Mouse (Mus musculus) heart, embryonic 14.5 days (tissue): ENCODE data around the gene E130311K13Rik. TPM values are rescaled to one million over a fixed set of nuclear protein-coding genes. Genes with fewer than 3 reads are reported as not detected.

Experiments
- ATAC-seq: fragments of 200-750 bp; cut with Nextera tagmentation; 2 replicates; pipeline ENCODE4 v1.8.0; 2017; ENCODE audit warnings: low read depth, moderate TSS enrichment; ENCODE audit not compliant: insufficient number of reproducible peaks, insufficient read depth, low FRiP score
- H3K27ac ChIP-seq, 2 experiments: fragments of 200-500 bp in 1 of 2; fragments of 300-500 bp in 1 of 2; sonication (generic) in 1 of 2; replicated peaks in 1 of 2; 2 replicates each; pipeline ENCODE4 v1.5.1; 2012 to 2014; ENCODE audit warnings: low read depth in 2 of 2, low read length in 2 of 2, control low read depth in 1 of 2, mild to moderate bottlenecking in 1 of 2, mixed read lengths in 1 of 2; ENCODE audit not compliant: control insufficient read depth in 1 of 2, insufficient read depth in 1 of 2
- H3K27me3 ChIP-seq: fragments of 300-500 bp; sonication (generic); 2 replicates; pipeline ENCODE4 v1.6.1; 2014; ENCODE audit warnings: mild to moderate bottlenecking, low read length, control low read depth; ENCODE audit not compliant: control insufficient read depth, insufficient read depth
- H3K36me3 ChIP-seq: fragments of 300-500 bp; sonication (generic); 2 replicates; pipeline ENCODE4 v1.6.1; 2014; ENCODE audit warnings: mild to moderate bottlenecking, control low read depth, low read length, mixed read lengths; ENCODE audit not compliant: control insufficient read depth, insufficient read depth
- H3K4me1 ChIP-seq, 2 experiments: fragments of 200-500 bp in 1 of 2; fragments of 300-500 bp in 1 of 2; sonication (generic) in 1 of 2; 2 replicates each; pipeline ENCODE4 v1.6.1; 2012 to 2014; ENCODE audit warnings: low read length in 2 of 2, control low read depth in 1 of 2, mixed read lengths in 1 of 2; ENCODE audit not compliant: control insufficient read depth in 2 of 2, insufficient read depth in 2 of 2
- H3K4me2 ChIP-seq: fragments of 300-500 bp; sonication (generic); 2 replicates; pipeline ENCODE4 v1.6.1; 2014; ENCODE audit warnings: mild to moderate bottlenecking, low read length
- H3K4me3 ChIP-seq, 2 experiments: fragments of 200-500 bp in 1 of 2; fragments of 300-500 bp in 1 of 2; sonication (generic) in 1 of 2; 2 replicates each; pipeline ENCODE4 v1.5.1; 2012 to 2014; ENCODE audit warnings: low read length in 2 of 2, mild to moderate bottlenecking in 2 of 2, control low read depth in 1 of 2, low read depth in 1 of 2, moderate library complexity in 1 of 2; ENCODE audit not compliant: control insufficient read depth in 1 of 2, insufficient read depth in 1 of 2
- H3K9ac ChIP-seq: fragments of 300-500 bp; sonication (generic); 2 replicates; pipeline ENCODE4 v1.6.1; 2014; ENCODE audit warnings: mild to moderate bottlenecking, low read length
- H3K9me3 ChIP-seq: fragments of 300-500 bp; sonication (generic); 2 replicates; pipeline ENCODE4 v1.6.1; 2016; ENCODE audit warnings: low read length, control low read depth; ENCODE audit not compliant: control insufficient read depth
- WGBS: fragments of 180-500 bp; shearing (Covaris S2); extraction: QIAGEN DNeasy Blood & Tissue Kit; methylation state at CpG from one replicate; pipeline ENCODE4 v1.1.7; 2014; 5-methylcytosine and 5-hydroxymethylcytosine counted together
- polyA plus RNA-seq: library from polyadenylated mRNA; unstranded; fragments of >200 nt; fragmentation: Nextera tagmentation; extraction: Ambion mirVana; gene quantifications from 2 replicates; pipeline ENCODE4 v1.2.1, GENCODE M21; 2014

E130311K13Rik gene
- polyA plus RNA-seq, 1 experiment from 2014 or later: 5.3 TPM

DNA sequence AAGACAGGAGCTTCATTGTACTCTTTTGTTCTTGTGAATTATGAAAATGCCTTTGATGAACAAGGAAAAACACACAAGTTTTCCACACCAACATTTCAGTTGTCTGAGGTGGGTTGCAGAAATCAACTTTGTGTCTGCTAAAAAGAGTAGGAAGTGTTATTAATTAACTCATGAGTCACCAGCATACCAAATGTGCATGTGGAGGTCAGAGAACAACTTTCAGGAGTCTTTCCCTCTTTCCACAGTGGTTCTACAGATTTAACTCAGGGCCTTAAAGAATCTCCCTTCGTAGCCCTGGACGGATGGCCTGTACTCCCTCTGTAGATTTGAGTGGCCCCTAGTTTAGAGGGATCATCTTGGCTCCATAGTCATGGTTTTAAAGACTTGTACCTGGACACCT is 25.1 kb downstream of the E130311K13Rik start:
- peaks cover 0 to 8% of the 10 kb centered on the region in 2 experiments; a peak in 2 of 4 replicates for H3K4me1 ChIP-seq
- H3K27ac ChIP-seq: no peak overlapping the region
- 88% methylated on average over 2 of the region's 2 CpGs for WGBS
- ATAC-seq: no peak
- H3K4me2 ChIP-seq: no peak overlapping the region
- H3K36me3 ChIP-seq: no peaks in the 10 kb centered on the region
- H3K9ac ChIP-seq: no peak overlapping the region
- H3K9me3 ChIP-seq: no peaks in the 10 kb centered on the region
- no peak overlapping the region for H3K4me3 ChIP-seq
- no peaks in the 10 kb centered on the region for H3K27me3 ChIP-seq

DNA sequence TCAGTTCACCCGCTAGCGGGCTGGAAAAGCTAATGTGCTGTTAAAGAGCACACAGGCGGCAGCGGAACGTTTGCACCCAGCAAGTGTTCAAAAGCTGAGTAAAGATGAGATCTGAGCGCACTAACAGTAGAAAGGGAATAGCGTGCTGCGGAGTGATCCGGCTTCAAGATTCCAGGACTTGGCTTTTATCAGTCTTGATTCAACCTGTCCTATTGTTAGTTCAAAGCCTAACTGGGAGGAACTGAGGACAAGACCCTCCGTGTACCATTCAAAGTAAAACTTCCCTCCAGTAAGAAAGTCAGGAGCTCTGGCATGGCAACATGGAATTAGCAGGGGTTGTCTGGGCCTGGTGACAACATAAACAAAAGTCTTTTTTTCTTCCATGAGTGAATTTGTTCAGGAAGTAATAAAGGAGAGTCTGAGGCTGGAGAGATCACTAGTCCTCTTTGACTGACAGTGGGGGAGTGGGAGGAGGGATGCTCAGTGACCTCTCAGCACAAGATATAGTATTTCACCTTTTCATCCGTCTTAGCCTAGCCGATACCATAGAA is 29.2 kb downstream of the E130311K13Rik start:
- H3K4me1 ChIP-seq: peaks cover 0 to 12% of the 10 kb centered on the region in 2 experiments; a peak in 3 of 4 replicates
- no peaks in the 10 kb centered on the region for H3K9me3 ChIP-seq
- H3K4me3 ChIP-seq: peak overlapping the region; percentile 20 to 68
- H3K36me3 ChIP-seq: no peaks in the 10 kb centered on the region
- H3K9ac ChIP-seq: 0 out of 2 replicates have a peak overlapping the region, but pooled peaks have one; percentile 3
- WGBS: 5% methylated on average over 12 of the region's 12 CpGs
- no peak overlapping the region for H3K27ac ChIP-seq
- no peaks in the 10 kb centered on the region for H3K27me3 ChIP-seq
- no peak for ATAC-seq
- peak overlapping the region; percentile 100 for H3K4me2 ChIP-seq

DNA sequence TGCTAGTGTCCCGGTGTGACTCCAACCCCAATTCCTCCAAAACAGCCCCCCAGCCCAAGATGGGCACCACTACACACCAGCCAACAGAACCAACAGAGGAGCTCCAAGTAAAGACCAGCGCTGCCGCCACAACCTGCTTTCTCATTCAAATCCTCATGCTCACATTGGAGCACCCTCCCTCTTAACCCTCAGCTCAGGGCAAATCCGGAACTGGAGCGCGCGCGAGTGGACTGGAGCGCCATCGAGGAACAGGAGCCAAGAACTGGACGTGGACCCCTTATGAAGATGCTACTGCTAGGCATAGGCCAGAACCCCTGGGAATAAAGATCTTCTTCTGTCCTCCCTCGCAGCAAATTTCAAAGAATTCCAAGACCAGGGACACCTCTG is 30.0 kb downstream of the E130311K13Rik start, which contains the start of gene Plch1:
Gene Plch1 (minus strand): TSS at position 164 of the 387 bp plus-strand sequence.
- H3K27ac ChIP-seq: no peak within 1 kb of the TSS
- no peaks in the 10 kb centered on the region for H3K9me3 ChIP-seq
- H3K27me3 ChIP-seq: no peaks in the 10 kb centered on the region
- ATAC-seq: peak; percentile 39; the same call in 1 of the 2 replicates
- no peaks in the 10 kb centered on the region for H3K36me3 ChIP-seq
- H3K4me3 ChIP-seq: peak within 1 kb of the TSS; percentile 68 to 85
- H3K9ac ChIP-seq: peak within 1 kb of the TSS; percentile 67
- H3K4me1 ChIP-seq: peaks cover 0 to 12% of the 10 kb centered on the region in 2 experiments; a peak in 2 of 4 replicates
- H3K4me2 ChIP-seq: peak within 1 kb of the TSS; percentile 100
- under 1% methylated on average over 12 of the region's 12 CpGs for WGBS

DNA sequence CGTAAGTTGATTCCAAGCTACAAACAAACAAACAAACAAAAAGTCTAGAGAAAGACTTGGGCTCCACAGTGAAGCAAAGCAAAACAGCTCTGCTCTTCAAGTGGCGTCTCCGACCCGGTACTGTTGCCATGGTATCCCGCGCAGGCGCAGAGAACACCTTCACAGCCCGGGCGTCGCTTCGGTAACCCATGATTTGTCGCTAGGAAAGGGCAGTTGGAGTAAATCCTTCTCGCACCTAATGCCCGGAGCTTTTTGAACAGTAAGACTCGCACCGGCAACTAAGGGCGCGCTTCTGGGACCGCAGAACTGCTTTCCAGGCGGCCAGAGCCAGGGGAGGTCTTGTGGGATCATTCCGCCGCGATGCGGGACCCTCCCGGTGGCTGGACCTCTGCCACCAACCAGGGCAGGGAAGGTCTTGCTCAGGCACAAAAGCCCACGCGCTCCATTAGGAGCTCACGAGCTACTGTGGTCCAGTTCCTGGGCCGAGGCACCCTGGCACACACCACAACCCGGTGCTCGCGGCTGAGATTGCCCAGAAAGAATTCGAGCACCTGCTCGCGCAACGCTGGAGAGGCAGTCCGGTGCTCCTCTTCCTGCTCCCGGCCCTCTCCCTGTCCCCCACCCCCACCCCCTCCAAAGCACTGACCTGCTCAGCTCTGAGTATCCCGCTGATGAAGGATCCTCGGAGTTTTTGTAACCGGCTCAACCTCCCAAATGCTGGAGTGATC is 30.5 kb downstream of the E130311K13Rik start:
- H3K9me3 ChIP-seq: no peaks in the 10 kb centered on the region
- peak overlapping the region; percentile 68 to 85 for H3K4me3 ChIP-seq
- H3K4me2 ChIP-seq: peak overlapping the region; percentile 100
- peak; percentile 73; the same call in 1 of the 2 replicates for ATAC-seq
- H3K27ac ChIP-seq: no peak overlapping the region
- H3K36me3 ChIP-seq: no peaks in the 10 kb centered on the region
- H3K4me1 ChIP-seq: peaks cover 0 to 12% of the 10 kb centered on the region in 2 experiments; a peak in 2 of 4 replicates
- no peaks in the 10 kb centered on the region for H3K27me3 ChIP-seq
- peak overlapping the region; percentile 67 for H3K9ac ChIP-seq
- WGBS: 1% methylated on average over 41 of the region's 41 CpGs

DNA sequence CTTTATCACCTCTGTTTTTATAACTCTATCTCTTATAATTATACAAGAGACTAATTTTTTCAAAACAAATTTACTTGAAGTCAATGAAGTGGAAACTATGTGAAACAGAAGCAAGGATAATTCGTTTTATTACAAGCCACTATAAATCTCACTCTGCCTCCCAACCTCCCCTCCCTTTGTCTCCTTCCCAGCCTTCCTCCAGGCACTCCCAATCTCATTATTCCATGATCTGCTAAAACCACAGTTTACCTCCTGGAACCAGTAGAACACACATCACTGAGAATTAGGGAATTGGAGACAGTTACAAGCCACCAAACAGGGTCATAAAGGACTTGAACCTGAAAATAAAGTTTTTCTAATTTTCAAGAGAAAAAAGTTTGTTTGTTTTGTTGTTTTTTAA is 32.1 kb downstream of the E130311K13Rik start:
- no peak for ATAC-seq
- Histone ChIP-seq H3K9ac (no peak overlapping the region), H3K27ac (no peak overlapping the region), H3K4me3 (no peak overlapping the region), H3K4me1 (peaks cover 0 to 12% of the 10 kb centered on the region in 2 experiments; a peak in 2 of 4 replicates), H3K27me3 (no peaks in the 10 kb centered on the region), H3K36me3 (no peaks in the 10 kb centered on the region), H3K9me3 (no peaks in the 10 kb centered on the region), H3K4me2 (no peak overlapping the region)
- WGBS: 61% methylated on average over 1 of the region's 1 CpGs

DNA sequence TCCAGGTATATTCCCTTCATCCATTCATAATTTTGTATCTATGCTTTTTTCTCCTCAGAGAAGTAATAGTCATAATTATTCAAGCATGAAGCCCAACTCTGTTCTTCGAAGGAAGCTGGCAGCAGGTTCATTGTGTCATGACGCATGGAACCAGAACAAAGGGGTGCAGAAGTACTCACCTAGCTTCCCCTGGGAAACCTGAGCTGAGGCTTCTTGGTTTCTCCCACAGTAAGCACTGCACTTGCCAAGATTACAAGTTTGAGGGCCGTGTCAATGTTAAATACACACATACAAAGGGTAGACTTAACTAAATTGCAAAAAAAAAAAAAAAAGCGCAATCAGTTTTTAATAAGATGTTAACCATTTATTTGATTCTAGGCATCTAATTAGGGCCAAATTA is 33.0 kb downstream of the E130311K13Rik start:
- Histone ChIP-seq H3K4me1 (peaks cover 0 to 12% of the 10 kb centered on the region in 2 experiments; a peak in 2 of 4 replicates), H3K27me3 (no peaks in the 10 kb centered on the region), H3K4me2 (no peak overlapping the region), H3K4me3 (no peak overlapping the region), H3K27ac (no peak overlapping the region), H3K36me3 (no peaks in the 10 kb centered on the region), H3K9ac (no peak overlapping the region), H3K9me3 (no peaks in the 10 kb centered on the region)
- no peak for ATAC-seq
- WGBS: 92% methylated on average over 4 of the region's 4 CpGs

DNA sequence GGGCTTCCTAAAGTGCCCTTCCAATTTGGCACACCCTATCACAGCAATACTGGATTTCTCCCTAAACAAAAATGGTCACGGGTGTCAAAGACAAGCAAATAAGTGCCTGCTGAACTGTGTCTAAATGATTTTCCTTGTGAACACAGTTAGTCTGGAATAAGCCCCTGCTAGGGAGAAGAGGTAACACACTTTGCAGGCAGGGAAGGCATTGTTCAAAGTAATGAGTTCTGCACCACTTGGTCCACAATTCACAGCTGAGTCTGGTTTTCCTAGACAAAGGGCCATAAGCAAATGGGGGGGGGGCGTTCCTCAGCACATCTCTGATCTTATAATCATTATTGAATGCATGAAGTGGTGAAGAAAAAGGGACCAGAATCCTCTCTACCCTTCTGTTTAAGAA is 33.5 kb downstream of the E130311K13Rik start:
- Histone ChIP-seq H3K4me2 (no peak overlapping the region), H3K27ac (no peak overlapping the region), H3K9ac (no peak overlapping the region), H3K4me1 (peaks cover 0 to 12% of the 10 kb centered on the region in 2 experiments; a peak in 2 of 4 replicates), H3K36me3 (no peaks in the 10 kb centered on the region), H3K9me3 (no peaks in the 10 kb centered on the region), H3K27me3 (no peaks in the 10 kb centered on the region), H3K4me3 (no peak overlapping the region)
- ATAC-seq: no peak
- 62% methylated on average over 2 of the region's 2 CpGs for WGBS
